Mouse (Mus musculus) forebrain, embryonic 16.5 days (tissue): Measurements from ENCODE around the gene Gm47959. TPM values are rescaled to one million over a fixed set of nuclear protein-coding genes. Genes with fewer than 3 reads are reported as not detected.

Experiments used
- ATAC-seq: fragments of 200-750 bp; cut with Nextera tagmentation; 2 replicates; pipeline ENCODE4 v1.8.0; 2017; ENCODE audit warnings: mild to moderate bottlenecking, moderate library complexity
- H3K27ac ChIP-seq: fragments of 300-500 bp; sonication (generic); 2 replicates; pipeline ENCODE4 v1.5.1; 2014; ENCODE audit warnings: low read length, control low read depth
- H3K27me3 ChIP-seq: fragments of 300-500 bp; sonication (generic); replicated peaks from 2 replicates; pipeline ENCODE4 v1.6.1; 2014; ENCODE audit warnings: low read length; ENCODE audit not compliant: control insufficient read depth, insufficient read depth
- H3K36me3 ChIP-seq: fragments of 300-500 bp; sonication (generic); 2 replicates; pipeline ENCODE4 v1.6.1; 2014; ENCODE audit not compliant: control insufficient read depth, insufficient read depth
- H3K4me1 ChIP-seq: fragments of 300-500 bp; sonication (generic); replicated peaks from 2 replicates; pipeline ENCODE4 v1.6.1; 2014; ENCODE audit warnings: low read length; ENCODE audit not compliant: control insufficient read depth, insufficient read depth
- H3K4me2 ChIP-seq: fragments of 300-500 bp; sonication (generic); 2 replicates; pipeline ENCODE4 v1.6.1; 2014; ENCODE audit warnings: mild to moderate bottlenecking, low read length, control low read depth
- H3K4me3 ChIP-seq: fragments of 300-500 bp; sonication (generic); replicated peaks from 2 replicates; pipeline ENCODE4 v1.5.1; 2014; ENCODE audit warnings: mild to moderate bottlenecking, low read length, control low read depth
- H3K9ac ChIP-seq: fragments of 300-500 bp; sonication (generic); replicated peaks from 2 replicates; pipeline ENCODE4 v1.6.1; 2014; ENCODE audit warnings: low read depth, low read length, control low read depth
- H3K9me3 ChIP-seq: fragments of 300-500 bp; sonication (generic); 2 replicates; pipeline ENCODE4 v1.6.1; 2016; ENCODE audit warnings: low read length; ENCODE audit not compliant: control insufficient read depth
- WGBS: fragments of 180-500 bp; shearing (Covaris S2); extraction: QIAGEN DNeasy Blood & Tissue Kit; methylation state at CpG from one replicate; pipeline ENCODE4 v1.1.7; 2014; 5-methylcytosine and 5-hydroxymethylcytosine counted together
- polyA plus RNA-seq: library from polyadenylated mRNA; unstranded; fragments of >200 nt; fragmentation: Nextera tagmentation; extraction: Ambion mirVana; gene quantifications from 2 replicates; pipeline ENCODE4 v1.2.1, GENCODE M21; 2015

The Gm47959 gene
- polyA plus RNA-seq, 1 experiment from 2014 or later = not detected

DNA sequence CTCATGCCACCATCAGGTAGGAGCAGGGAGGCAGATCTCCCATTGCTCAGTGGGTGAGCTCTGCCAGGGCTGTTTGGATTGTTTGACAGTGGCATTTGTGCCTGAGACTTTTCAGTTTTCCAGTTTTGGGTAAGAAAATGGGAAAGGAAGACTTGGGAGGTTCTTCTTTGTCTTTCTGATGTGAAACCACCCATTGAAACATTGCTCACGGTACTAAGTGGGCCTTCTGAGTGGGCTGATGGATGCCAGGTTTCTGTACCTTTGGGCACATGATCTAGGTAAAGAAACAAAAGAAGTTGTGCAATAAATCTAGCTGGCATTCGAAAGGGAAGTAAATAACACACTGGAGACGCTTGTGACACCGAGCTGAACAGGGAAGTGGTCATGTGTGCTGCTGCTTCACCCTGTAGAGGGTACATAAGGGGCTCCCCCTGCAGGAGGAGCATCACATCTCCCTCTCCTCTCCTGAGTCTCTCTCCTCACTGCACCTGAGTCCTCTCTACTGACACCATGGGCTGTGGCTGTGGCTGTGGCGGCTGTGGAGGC is 44.6 kb downstream of the Gm47959 start, which contains the start of gene Gm47969:
Gm47969 (plus strand) TSS at position 51 of the 546 bp plus-strand sequence.
- Histone ChIP-seq H3K4me1 (no peaks in the 10 kb centered on the region), H3K9ac (no peak within 1 kb of the TSS), H3K4me2 (no peak within 1 kb of the TSS), H3K27me3 (no peaks in the 10 kb centered on the region), H3K36me3 (no peaks in the 10 kb centered on the region), H3K4me3 (no peak within 1 kb of the TSS), H3K9me3 (no peaks in the 10 kb centered on the region), H3K27ac (no peak within 1 kb of the TSS)
- WGBS = 86% methylated on average over 5 of the region's 5 CpGs
- no peak for ATAC-seq

Other genes starting within 250 kb of the Gm47959 start
- gene Tm4sf20, start 232.1 kb upstream of the Gm47959 start, polyA plus RNA-seq = not detected in 2 replicates
- not detected in 2 replicates for gene Gm47791, start 229.3 kb upstream of the Gm47959 start, polyA plus RNA-seq
- gene Agfg1, start 161.1 kb upstream of the Gm47959 start, polyA plus RNA-seq = 33.7 and 39.9 TPM in 2 replicates
- 0.32 TPM in 1 of 2 replicates, not detected in the other for gene A030005L19Rik, start 87.2 kb upstream of the Gm47959 start, polyA plus RNA-seq
- not detected in 2 replicates for gene A030014E15Rik, start 75.6 kb upstream of the Gm47959 start, polyA plus RNA-seq
- not detected in 2 replicates for gene Gm6217, start 69.1 kb upstream of the Gm47959 start, polyA plus RNA-seq
- not detected in 2 replicates for gene A030003K21Rik, start 57.2 kb upstream of the Gm47959 start, polyA plus RNA-seq
- not detected in 2 replicates for gene Gm7544, start 44.5 kb upstream of the Gm47959 start, polyA plus RNA-seq
- gene Gm47955, start 40.3 kb upstream of the Gm47959 start, polyA plus RNA-seq = not detected in 2 replicates
- 1.2 TPM in 2 replicates for gene Slc19a3, start 37.9 kb downstream of the Gm47959 start, polyA plus RNA-seq
- gene Krtap28-10, start 41.9 kb downstream of the Gm47959 start, polyA plus RNA-seq = not detected in 2 replicates
- gene Gm47969, start 44.4 kb downstream of the Gm47959 start, polyA plus RNA-seq = not detected in 2 replicates
- not detected in 2 replicates for gene A030005K14Rik, start 58.8 kb downstream of the Gm47959 start, polyA plus RNA-seq
- not detected in 2 replicates for gene Krtap28-13, start 60.4 kb downstream of the Gm47959 start, polyA plus RNA-seq
- gene Ccl20, start 116.2 kb downstream of the Gm47959 start, polyA plus RNA-seq = not detected in 2 replicates
- 0.82 and 0.89 TPM in 2 replicates for gene Daw1, start 159.2 kb downstream of the Gm47959 start, polyA plus RNA-seq